Mouse (Mus musculus): ENCODE results near the gene Col6a3. TPM values are rescaled to one million over a fixed set of nuclear protein-coding genes. Genes with fewer than 3 reads are reported as not detected.
A peak's percentile ranks its signal among the peaks of the same experiment; 100 is the strongest.

The Col6a3 gene
- polyA plus RNA-seq, 1 experiment from 2014 or later: 5.0 TPM

DNA sequence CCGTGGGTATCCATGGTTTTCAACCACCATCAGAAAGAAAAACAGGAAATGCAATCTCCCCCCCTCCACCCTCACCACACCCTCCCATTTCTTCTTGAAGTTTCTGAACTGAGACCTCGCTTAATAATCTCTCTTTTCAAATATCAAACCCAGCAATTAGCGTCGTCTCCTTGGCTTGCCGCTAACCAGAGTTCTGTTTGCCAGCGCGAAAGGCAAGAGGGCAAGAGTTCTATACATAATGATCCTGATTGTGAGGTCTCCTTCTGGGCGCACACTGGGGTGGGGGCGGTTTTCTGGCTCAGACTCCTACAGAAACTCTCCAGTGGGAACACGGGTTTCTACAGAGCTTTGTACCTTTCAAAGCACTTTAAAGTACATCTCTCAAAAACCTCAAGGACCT lies 1.4 kb upstream of the Col6a3 start:
- no peak overlapping the region for H3K9ac ChIP-seq (replicated peaks; ENCODE audit: low read depth, low read length)
- H3K9me3 ChIP-seq (ENCODE audit: control insufficient read depth, low read length): no peaks in the 10 kb centered on the region
- H3K27me3 ChIP-seq (replicated peaks; ENCODE audit: control insufficient read depth, insufficient read depth, low read length): no peaks in the 10 kb centered on the region
- H3K27ac ChIP-seq (ENCODE audit: low read length): no peak overlapping the region
- ATAC-seq: no peak
- 18% methylated on average over 10 of the region's 10 CpGs for WGBS
- H3K36me3 ChIP-seq (ENCODE audit: control insufficient read depth, insufficient read depth): no peaks in the 10 kb centered on the region
- H3K4me1 ChIP-seq (replicated peaks; ENCODE audit: control insufficient read depth, insufficient read depth, low read length): no peaks in the 10 kb centered on the region
- no peak overlapping the region for H3K4me2 ChIP-seq (ENCODE audit: low read length)
- no peak overlapping the region for H3K4me3 ChIP-seq (replicated peaks; ENCODE audit: low read length)

DNA sequence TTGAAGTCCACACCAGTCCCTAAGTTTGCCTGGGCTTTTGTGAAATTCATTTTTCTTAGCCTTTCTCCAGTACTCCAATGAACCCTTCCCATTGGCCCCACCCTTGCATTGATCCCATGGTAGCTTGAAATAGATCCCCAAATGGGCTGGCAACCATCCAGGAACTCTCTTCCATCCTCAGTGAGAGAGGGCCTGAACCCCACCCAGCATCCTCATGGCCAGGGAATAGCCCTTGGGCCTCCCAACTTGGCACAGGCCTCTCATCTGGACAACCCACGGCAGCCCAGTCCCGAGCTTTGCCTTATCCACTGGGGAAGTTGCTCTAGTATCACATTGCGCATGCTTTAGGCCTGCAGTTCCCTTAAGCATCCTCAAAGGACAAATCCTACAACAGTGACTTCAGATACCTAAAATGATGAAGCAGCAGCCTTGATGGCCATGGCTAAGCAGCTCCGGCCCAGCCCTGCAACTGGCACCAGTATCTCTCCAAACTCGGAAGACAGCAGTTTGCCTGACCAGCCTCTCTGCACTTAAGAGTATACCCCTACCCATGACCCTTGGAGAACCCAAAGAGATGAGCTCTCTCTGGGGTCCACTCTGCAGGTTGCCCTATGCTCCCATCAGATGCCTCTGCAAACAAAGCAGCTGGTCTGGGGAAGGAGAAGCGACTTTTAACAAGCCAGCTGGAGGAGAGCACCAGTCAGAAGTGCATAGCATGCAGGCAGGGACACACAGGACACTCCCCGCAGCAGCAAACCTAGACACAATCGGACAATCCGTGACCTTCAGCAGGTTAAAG lies 783 bp downstream of the Col6a3 start:
- no peak overlapping the region for H3K4me2 ChIP-seq (ENCODE audit: low read length)
- H3K27ac ChIP-seq (ENCODE audit: low read length): no peak overlapping the region
- 82% methylated on average over 9 of the region's 9 CpGs for WGBS
- no peaks in the 10 kb centered on the region for H3K27me3 ChIP-seq (replicated peaks; ENCODE audit: control insufficient read depth, insufficient read depth, low read length)
- no peak overlapping the region for H3K9ac ChIP-seq (replicated peaks; ENCODE audit: low read depth, low read length)
- H3K36me3 ChIP-seq (ENCODE audit: control insufficient read depth, insufficient read depth): no peaks in the 10 kb centered on the region
- no peak for ATAC-seq
- H3K4me1 ChIP-seq (replicated peaks; ENCODE audit: control insufficient read depth, insufficient read depth, low read length): no peaks in the 10 kb centered on the region
- H3K4me3 ChIP-seq (replicated peaks; ENCODE audit: low read length): no peak overlapping the region
- H3K9me3 ChIP-seq (ENCODE audit: control insufficient read depth, low read length): no peaks in the 10 kb centered on the region

DNA sequence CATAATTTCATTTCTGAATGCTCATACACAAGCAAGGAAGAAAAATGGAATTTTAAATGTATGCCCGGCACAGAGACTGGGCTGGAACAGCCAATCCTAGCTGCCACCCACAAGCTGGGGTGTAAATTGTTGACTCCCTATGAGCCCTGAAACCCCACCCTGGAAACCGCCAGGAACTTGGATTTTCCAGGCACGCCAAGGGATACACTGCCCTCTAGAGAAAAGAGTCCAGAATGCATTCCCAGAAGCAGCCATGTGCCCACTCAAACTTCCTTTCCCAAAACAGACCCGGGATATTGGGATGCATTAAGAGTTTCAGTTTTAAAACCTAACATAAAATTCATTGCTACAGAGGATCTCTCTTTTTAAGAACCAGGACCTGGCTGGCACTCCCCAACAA lies 3.5 kb downstream of the Col6a3 start:
- 17% methylated on average over 4 of the region's 4 CpGs for WGBS
- no peak overlapping the region for H3K4me3 ChIP-seq (replicated peaks; ENCODE audit: low read length)
- no peaks in the 10 kb centered on the region for H3K4me1 ChIP-seq (replicated peaks; ENCODE audit: control insufficient read depth, insufficient read depth, low read length)
- no peak overlapping the region for H3K9ac ChIP-seq (replicated peaks; ENCODE audit: low read depth, low read length)
- no peaks in the 10 kb centered on the region for H3K36me3 ChIP-seq (ENCODE audit: control insufficient read depth, insufficient read depth)
- H3K4me2 ChIP-seq (ENCODE audit: low read length): no peak overlapping the region
- H3K27ac ChIP-seq (ENCODE audit: low read length): no peak overlapping the region
- no peaks in the 10 kb centered on the region for H3K9me3 ChIP-seq (ENCODE audit: control insufficient read depth, low read length)
- H3K27me3 ChIP-seq (replicated peaks; ENCODE audit: control insufficient read depth, insufficient read depth, low read length): no peaks in the 10 kb centered on the region
- ATAC-seq: no peak

GRCm38 (mm10) chr1:90838657-90839056 lies 5.1 kb downstream of the Col6a3 start:
- Histone ChIP-seq H3K9me3 (ENCODE audit: control insufficient read depth, low read length) (no peaks in the 10 kb centered on the region), H3K27ac (ENCODE audit: low read length) (no peak overlapping the region), H3K4me2 (ENCODE audit: low read length) (no peak overlapping the region), H3K36me3 (ENCODE audit: control insufficient read depth, insufficient read depth) (no peaks in the 10 kb centered on the region), H3K9ac (replicated peaks; ENCODE audit: low read depth, low read length) (no peak overlapping the region), H3K27me3 (replicated peaks; ENCODE audit: control insufficient read depth, insufficient read depth, low read length) (no peaks in the 10 kb centered on the region), H3K4me1 (replicated peaks; ENCODE audit: control insufficient read depth, insufficient read depth, low read length) (no peaks in the 10 kb centered on the region), H3K4me3 (replicated peaks; ENCODE audit: low read length) (no peak overlapping the region)
- no peak for ATAC-seq
- WGBS: 87% methylated on average over 4 of the region's 4 CpGs

DNA sequence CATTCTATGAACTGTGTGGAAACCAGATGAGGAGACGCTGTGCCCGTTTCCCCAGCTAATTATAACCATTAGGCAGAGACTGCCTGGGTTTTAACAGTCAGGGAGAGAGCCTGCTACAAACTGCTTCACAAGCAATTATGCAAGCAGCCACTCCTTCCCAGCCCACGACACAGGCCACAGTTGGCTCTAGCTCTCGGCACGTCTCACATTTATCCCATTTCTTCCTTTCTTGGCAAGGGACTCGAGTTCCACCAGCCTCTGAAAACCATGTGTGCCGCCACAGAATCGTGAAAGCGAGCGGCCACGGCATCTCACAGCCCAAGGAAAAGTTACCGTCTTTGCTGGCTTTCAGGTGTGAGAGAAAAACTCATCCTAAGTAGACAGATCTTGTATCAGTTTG lies 5.5 kb downstream of the Col6a3 start:
- Histone ChIP-seq H3K4me1 (replicated peaks; ENCODE audit: control insufficient read depth, insufficient read depth, low read length) (no peaks in the 10 kb centered on the region), H3K27me3 (replicated peaks; ENCODE audit: control insufficient read depth, insufficient read depth, low read length) (no peaks in the 10 kb centered on the region), H3K36me3 (ENCODE audit: control insufficient read depth, insufficient read depth) (no peaks in the 10 kb centered on the region), H3K27ac (ENCODE audit: low read length) (no peak overlapping the region), H3K4me2 (ENCODE audit: low read length) (no peak overlapping the region), H3K9ac (replicated peaks; ENCODE audit: low read depth, low read length) (no peak overlapping the region), H3K9me3 (ENCODE audit: control insufficient read depth, low read length) (no peaks in the 10 kb centered on the region), H3K4me3 (replicated peaks; ENCODE audit: low read length) (no peak overlapping the region)
- ATAC-seq: peak; percentile 78
- 42% methylated on average over 12 of the region's 12 CpGs for WGBS

GRCm38 (mm10) chr1:90836178-90836740 lies 7.5 kb downstream of the Col6a3 start:
- Histone ChIP-seq H3K9ac (replicated peaks; ENCODE audit: low read depth, low read length) (no peak overlapping the region), H3K4me1 (replicated peaks; ENCODE audit: control insufficient read depth, insufficient read depth, low read length) (no peaks in the 10 kb centered on the region), H3K36me3 (ENCODE audit: control insufficient read depth, insufficient read depth) (no peaks in the 10 kb centered on the region), H3K27me3 (replicated peaks; ENCODE audit: control insufficient read depth, insufficient read depth, low read length) (no peaks in the 10 kb centered on the region), H3K27ac (ENCODE audit: low read length) (no peak overlapping the region), H3K4me2 (ENCODE audit: low read length) (no peak overlapping the region), H3K4me3 (replicated peaks; ENCODE audit: low read length) (no peak overlapping the region), H3K9me3 (ENCODE audit: control insufficient read depth, low read length) (no peaks in the 10 kb centered on the region)
- ATAC-seq: no peak
- 56% methylated on average over 5 of the region's 5 CpGs for WGBS

DNA sequence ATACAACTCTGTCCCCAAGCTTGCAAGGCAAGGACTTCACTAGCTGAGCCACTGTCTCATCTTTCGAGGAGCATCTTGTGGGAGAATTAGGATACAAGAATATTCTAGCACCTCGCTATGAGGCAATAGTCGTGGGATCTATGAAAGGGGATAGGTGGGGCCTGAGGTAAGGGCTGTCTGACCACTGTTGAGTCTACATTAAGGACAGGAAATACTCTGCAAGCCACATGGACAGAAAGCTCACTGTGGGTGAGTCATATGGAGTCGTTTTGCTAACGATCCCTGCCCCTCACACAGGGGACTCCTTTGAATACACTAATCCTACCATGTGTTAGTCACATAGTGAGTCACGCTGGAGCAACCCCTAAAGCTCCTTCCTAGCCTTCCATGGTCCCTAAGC lies 9.1 kb downstream of the Col6a3 start:
- Histone ChIP-seq H3K36me3 (ENCODE audit: control insufficient read depth, insufficient read depth) (no peaks in the 10 kb centered on the region), H3K4me1 (replicated peaks; ENCODE audit: control insufficient read depth, insufficient read depth, low read length) (no peaks in the 10 kb centered on the region), H3K9ac (replicated peaks; ENCODE audit: low read depth, low read length) (no peak overlapping the region), H3K27ac (ENCODE audit: low read length) (no peak overlapping the region), H3K9me3 (ENCODE audit: control insufficient read depth, low read length) (no peaks in the 10 kb centered on the region), H3K27me3 (replicated peaks; ENCODE audit: control insufficient read depth, insufficient read depth, low read length) (no peaks in the 10 kb centered on the region), H3K4me3 (replicated peaks; ENCODE audit: low read length) (no peak overlapping the region), H3K4me2 (ENCODE audit: low read length) (no peak overlapping the region)
- no peak for ATAC-seq
- WGBS: 51% methylated on average over 6 of the region's 6 CpGs

DNA sequence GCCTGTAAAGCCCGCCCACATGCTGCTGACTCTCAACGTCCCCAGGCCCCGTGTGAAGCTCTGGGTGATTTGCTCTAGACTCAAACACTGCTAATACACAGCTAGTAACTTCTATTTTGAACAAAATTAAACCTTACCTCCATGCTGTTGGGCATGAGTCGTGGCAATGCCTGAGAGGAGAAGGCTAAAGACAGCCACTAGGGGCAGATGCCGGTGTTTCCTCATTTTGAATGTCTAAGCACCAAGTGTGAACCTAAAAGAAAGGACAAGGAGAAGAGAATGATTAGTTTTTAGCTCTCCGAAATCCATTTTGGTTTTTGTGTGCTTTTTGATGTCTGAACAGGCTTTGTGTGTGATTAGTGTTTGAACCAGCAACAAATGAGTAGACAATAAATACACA lies 13.8 kb downstream of the Col6a3 start:
- Histone ChIP-seq H3K27me3 (replicated peaks; ENCODE audit: control insufficient read depth, insufficient read depth, low read length) (no peaks in the 10 kb centered on the region), H3K9me3 (ENCODE audit: control insufficient read depth, low read length) (no peaks in the 10 kb centered on the region), H3K27ac (ENCODE audit: low read length) (no peak overlapping the region), H3K36me3 (ENCODE audit: control insufficient read depth, insufficient read depth) (no peaks in the 10 kb centered on the region), H3K4me2 (ENCODE audit: low read length) (no peak overlapping the region), H3K4me1 (replicated peaks; ENCODE audit: control insufficient read depth, insufficient read depth, low read length) (no peaks in the 10 kb centered on the region), H3K4me3 (replicated peaks; ENCODE audit: low read length) (no peak overlapping the region), H3K9ac (replicated peaks; ENCODE audit: low read depth, low read length) (no peak overlapping the region)
- no peak for ATAC-seq
- WGBS: 57% methylated on average over 6 of the region's 6 CpGs

DNA sequence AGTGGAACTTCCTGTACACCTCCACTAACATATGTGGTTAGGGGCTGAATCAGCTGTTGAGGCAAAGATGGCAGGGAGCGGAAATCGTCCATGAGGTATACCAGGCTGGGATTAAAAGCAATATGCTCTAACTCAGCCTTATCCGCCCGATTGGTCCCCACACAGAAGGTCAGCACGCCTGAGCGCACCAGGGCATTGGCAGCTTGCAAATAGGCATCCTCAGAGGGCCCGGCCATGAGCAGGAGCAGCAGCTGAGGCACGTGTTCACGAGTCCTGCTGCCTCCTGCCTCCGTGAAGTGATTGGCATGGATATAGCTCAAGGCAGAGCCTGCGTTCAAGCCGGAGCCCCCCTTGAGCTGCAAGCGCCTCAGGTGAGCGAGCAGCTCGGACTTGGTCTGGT lies 30.5 kb downstream of the Col6a3 start:
- ATAC-seq: no peak
- Histone ChIP-seq H3K9ac (replicated peaks; ENCODE audit: low read depth, low read length) (no peak overlapping the region), H3K27me3 (replicated peaks; ENCODE audit: control insufficient read depth, insufficient read depth, low read length) (no peaks in the 10 kb centered on the region), H3K36me3 (ENCODE audit: control insufficient read depth, insufficient read depth) (no peaks in the 10 kb centered on the region), H3K4me1 (replicated peaks; ENCODE audit: control insufficient read depth, insufficient read depth, low read length) (no peaks in the 10 kb centered on the region), H3K9me3 (ENCODE audit: control insufficient read depth, low read length) (no peaks in the 10 kb centered on the region), H3K27ac (ENCODE audit: low read length) (no peak overlapping the region), H3K4me2 (ENCODE audit: low read length) (no peak overlapping the region), H3K4me3 (replicated peaks; ENCODE audit: low read length) (no peak overlapping the region)
- WGBS: 61% methylated on average over 15 of the region's 15 CpGs
